Comparison of ENCODE assay signal across 8 mouse cellular contexts in genomic region chr5:131533815-131534214, GRCm38 (mm10).
A peak's percentile ranks its signal among the peaks of the same experiment; 100 is the strongest.
DNase-seq lines count a peak whose midpoint lies in the region; ATAC-seq and TF ChIP-seq lines count a peak whose summit lies in the region.

No protein-coding gene starts in this region.

- TF ChIP-seq CTCF in thymus, adult 2 months (IDR thresholded peaks at IDR 0.05; ENCODE audit: borderline replicate concordance, control insufficient read depth, extremely low read depth, insufficient read depth, low read length, poor library complexity): no peak

- peak overlapping the region; percentile 38 for H3K9ac ChIP-seq in midbrain, embryonic 15.5 days

- H3K4me3 ChIP-seq in thymus, adult 2 months (ENCODE audit: control insufficient read depth, insufficient read depth, low read length): no peak overlapping the region
- H3K4me3 ChIP-seq in midbrain, embryonic 15.5 days: peak overlapping the region; percentile 31

- WGBS in thymus, adult 2 months: 36% methylated on average over 3 of the region's 3 CpGs
- 14% methylated on average over 3 of the region's 3 CpGs for WGBS in midbrain, embryonic 15.5 days

- no peaks in the 10 kb centered on the region for H3K4me1 ChIP-seq in thymus, adult 2 months (replicated peaks; ENCODE audit: control insufficient read depth, insufficient read depth, low read length)
- peaks cover 68% of the 10 kb centered on the region for H3K4me1 ChIP-seq in midbrain, embryonic 15.5 days

- no peak overlapping the region for H3K27ac ChIP-seq in thymus, adult 2 months (ENCODE audit: control insufficient read depth, insufficient read depth, low read length)
- H3K27ac ChIP-seq in midbrain, embryonic 15.5 days: 0 out of 2 replicates have a peak overlapping the region, but pooled peaks have one; percentile 43

- peak; percentile 44 to 82 for DNase-seq in adrenal gland, adult (ENCODE audit: inconsistent age in 2 of 2, low spot score in 1 of 2)
- no peak for DNase-seq in adrenal gland, postnatal 4 days (ENCODE audit: low spot score in 2 of 2)
- peak; percentile 9 for DNase-seq in thymus, postnatal 4 days
- DNase-seq in thymus, adult 2 months: no peak
- peak; percentile 63 for DNase-seq in forelimb bud, embryonic 11.5 days (ENCODE audit: low read depth, low spot score)
- DNase-seq in left cerebral cortex, postnatal 10 days (ENCODE audit: extremely low spot score in 1 of 2, low spot score in 2 of 2): peak; percentile 49 to 66

- no peak for ATAC-seq in midbrain, embryonic 15.5 days (replicated peaks)
- no peak for ATAC-seq in CD4-positive, CD25-positive, alpha-beta regulatory T cell, adult 4 months

- intact Hi-C loops in left cerebral cortex, postnatal 10 days (cut with DNase I): loop anchor here (10.0 kb wide), 2 partner anchors 111 to 581 kb away; no protein-coding TSS in a partner anchor

- H3K27me3 ChIP-seq in thymus, adult 2 months (ENCODE audit: control insufficient read depth, insufficient read depth, low read length): peaks cover 6% of the 10 kb centered on the region; the same call in 1 of the 2 replicates
- H3K27me3 ChIP-seq in midbrain, embryonic 15.5 days (replicated peaks): no peaks in the 10 kb centered on the region

- no peak for TF ChIP-seq POLR2A in thymus, adult 2 months (IDR thresholded peaks at IDR 0.05; ENCODE audit: control insufficient read depth, extremely low read depth, insufficient read depth, low read length, poor library complexity)

- H3K36me3 ChIP-seq in thymus, adult 2 months (ENCODE audit: control insufficient read depth, insufficient read depth, low read length): no peaks in the 10 kb centered on the region
- no peaks in the 10 kb centered on the region for H3K36me3 ChIP-seq in midbrain, embryonic 15.5 days (replicated peaks)

- no peaks in the 10 kb centered on the region for H3K9me3 ChIP-seq in midbrain, embryonic 15.5 days

- peak overlapping the region; percentile 47 for H3K4me2 ChIP-seq in midbrain, embryonic 15.5 days

Comparison
In these comparisons a context has a peak if more than half of its experiments do, and no peak if none do; other contexts are left out.
1. DNase-seq: peak in adrenal gland, adult (2 of 2), thymus, postnatal 4 days (single experiment), forelimb bud, embryonic 11.5 days (single experiment) and left cerebral cortex, postnatal 10 days (2 of 2); none in adrenal gland, postnatal 4 days (0 of 2) and thymus, adult 2 months (single experiment).